In genomic region chr8:13179482-13179881, GRCm38 (mm10) we compare ENCODE assay signal across 19 mouse cellular contexts. TPM values are rescaled to one million over a fixed set of nuclear protein-coding genes. Genes with fewer than 3 reads are reported as not detected.
DNase-seq lines count a peak whose midpoint lies in the region; ATAC-seq and TF ChIP-seq lines count a peak whose summit lies in the region.
"Had no signal": no experiment of that assay in that cellular context is flagged by ENCODE, and none has a peak within 500 bp of the region (broad histone marks: within the 10 kb centered on the region; RNA-seq: fewer than 3 reads in every experiment).

No protein-coding gene starts in this region.

- TF ChIP-seq POLR2A in heart, adult 2 months (IDR thresholded peaks at IDR 0.05; ENCODE audit: insufficient read depth, low read depth, low read length): no peak

- H3K79me2 ChIP-seq in heart, adult 2 months (replicated peaks; ENCODE audit: control insufficient read depth, insufficient read depth, low read length): no peaks in the 10 kb centered on the region

- H3K36me3 ChIP-seq in heart, adult 2 months (ENCODE audit: control insufficient read depth, insufficient read depth, low read length): no peaks in the 10 kb centered on the region
- peaks cover 26% of the 10 kb centered on the region for H3K36me3 ChIP-seq in heart, embryonic 15.5 days
- H3K36me3 ChIP-seq in heart, embryonic 11.5 days (ENCODE audit: control insufficient read depth, insufficient read depth, low read length): peaks cover 15% of the 10 kb centered on the region

- TF ChIP-seq EP300 in heart, adult 2 months (IDR thresholded peaks at IDR 0.05; ENCODE audit: insufficient read depth, low read depth, low read length): no peak

- peak; percentile 89 for DNase-seq in heart, adult 11 months
- no peak for DNase-seq in heart, adult 2 months
- DNase-seq in ovary, postnatal 36 days (ENCODE audit: low spot score): peak; percentile 16
- DNase-seq in ovary, postnatal 10 days (ENCODE audit: low spot score): no peak
- no peak for DNase-seq in cerebellum, postnatal 25 days
- DNase-seq: adrenal gland, postnatal 10 days; cerebellum, adult 11-12 months; cerebellum, adult 9-10 months; cerebellum, postnatal 36 days; gastrocnemius, postnatal 10 days; heart, postnatal 36 days had no signal

- WGBS in heart, adult 2 months: 64% methylated on average over 6 of the region's 6 CpGs
- WGBS in heart, embryonic 15.5 days: 59% methylated on average over 6 of the region's 6 CpGs
- WGBS in heart, embryonic 11.5 days (ENCODE audit: insufficient replicate concordance): 62% methylated on average over 6 of the region's 6 CpGs

- H3K9ac ChIP-seq in heart, adult 2 months (ENCODE audit: low read depth, low read length): no peak overlapping the region
- H3K9ac ChIP-seq in heart, embryonic 15.5 days: 0 out of 2 replicates have a peak overlapping the region, but pooled peaks have one; percentile 26
- H3K9ac ChIP-seq in heart, embryonic 11.5 days (ENCODE audit: low read depth, low read length): no peak overlapping the region
- H3K9ac ChIP-seq: embryonic facial prominence, embryonic 15.5 days had no signal

- H3K27ac ChIP-seq in heart, adult 2 months: no peak overlapping the region
- H3K27ac ChIP-seq in heart, embryonic 15.5 days: no peak overlapping the region
- H3K27ac ChIP-seq in heart, embryonic 11.5 days (ENCODE audit: low read depth, low read length): no peak overlapping the region; the same call in 1 of the 2 replicates
- H3K27ac ChIP-seq: embryonic facial prominence, embryonic 15.5 days; forebrain, embryonic 10.5 days; hindbrain, postnatal 0 days had no signal

- no peak for TF ChIP-seq CTCF in heart, adult 2 months (IDR thresholded peaks at IDR 0.05)

- H3K4me3 ChIP-seq in heart, adult 2 months: no peak overlapping the region
- no peak overlapping the region for H3K4me3 ChIP-seq in heart, embryonic 15.5 days
- H3K4me3 ChIP-seq in heart, embryonic 11.5 days (ENCODE audit: low read depth, low read length): no peak overlapping the region
- H3K4me3 ChIP-seq: embryonic facial prominence, embryonic 15.5 days; erythroblast, embryonic 14.5 days; forebrain, embryonic 10.5 days had no signal

- intact Hi-C loops in heart, adult 2 months (cut with DNase I): no loop called here

- no peaks in the 10 kb centered on the region for H3K27me3 ChIP-seq in heart, adult 2 months (ENCODE audit: control insufficient read depth, insufficient read depth, low read length)
- H3K27me3 ChIP-seq in heart, embryonic 15.5 days: no peaks in the 10 kb centered on the region
- H3K27me3 ChIP-seq in heart, embryonic 11.5 days (ENCODE audit: control insufficient read depth, insufficient read depth, low read length): no peaks in the 10 kb centered on the region
- H3K27me3 ChIP-seq: embryonic facial prominence, embryonic 15.5 days had no signal

- no peak for ATAC-seq in heart, embryonic 15.5 days (replicated peaks; ENCODE audit: insufficient number of reproducible peaks, insufficient read depth, low FRiP score, low read depth)
- no peak for ATAC-seq in heart, embryonic 11.5 days (replicated peaks; ENCODE audit: insufficient number of reproducible peaks, low FRiP score, low TSS enrichment)
- no peak for ATAC-seq in frontal cortex, adult (ENCODE audit: low TSS enrichment)
- ATAC-seq: forebrain, embryonic 14.5 days had no signal

- no peak overlapping the region for H3K4me2 ChIP-seq in heart, embryonic 15.5 days
- no peak overlapping the region for H3K4me2 ChIP-seq in heart, embryonic 11.5 days
- H3K4me2 ChIP-seq: embryonic facial prominence, embryonic 15.5 days had no signal

- H3K4me1 ChIP-seq in heart, adult 2 months (ENCODE audit: control insufficient read depth, insufficient read depth, low read length): no peaks in the 10 kb centered on the region; the same call in 1 of the 2 replicates
- peaks cover 31% of the 10 kb centered on the region for H3K4me1 ChIP-seq in heart, embryonic 15.5 days (replicated peaks)
- H3K4me1 ChIP-seq in heart, embryonic 11.5 days (ENCODE audit: control insufficient read depth, insufficient read depth, low read length): peaks cover 22% of the 10 kb centered on the region
- H3K4me1 ChIP-seq: embryonic facial prominence, embryonic 15.5 days; forebrain, embryonic 10.5 days had no signal

- H3K9me3 ChIP-seq in heart, embryonic 15.5 days (replicated peaks): no peaks in the 10 kb centered on the region
- no peaks in the 10 kb centered on the region for H3K9me3 ChIP-seq in heart, embryonic 11.5 days (replicated peaks; ENCODE audit: control insufficient read depth, low read length)
- H3K9me3 ChIP-seq: embryonic facial prominence, embryonic 15.5 days; forebrain, embryonic 10.5 days had no signal

RNA-seq across cellular contexts. Expression of gene Lamp1, which starts 20.5 kb away (rescaled TPM):
- 100 to 1,000 TPM; 406 to 437 TPM for total RNA-seq in heart, adult 2 months (2021)
- polyA plus RNA-seq in heart, adult 2 months (2012; rRNA removed): 462 and 645 TPM in 2 replicates
- polyA plus RNA-seq in heart, embryonic 15.5 days (2015; fragmentation: Nextera tagmentation; extraction: Ambion mirVana): 285 and 316 TPM in 2 replicates
- 334 and 393 TPM in 2 replicates for polyA plus RNA-seq in heart, embryonic 11.5 days (2014; fragmentation: Nextera tagmentation; extraction: Ambion mirVana)

RNA-seq across cellular contexts. Expression of gene Grtp1, which starts 20.9 kb away (rescaled TPM):
- total RNA-seq in heart, adult 2 months (2021): 1 to 10 TPM; 3.9 to 5.1 TPM
- polyA plus RNA-seq in heart, adult 2 months (2012; rRNA removed): 3.8 and 5.6 TPM in 2 replicates
- polyA plus RNA-seq in heart, embryonic 15.5 days (2015; fragmentation: Nextera tagmentation; extraction: Ambion mirVana): 12.5 and 13.6 TPM in 2 replicates
- 28.2 and 30.6 TPM in 2 replicates for polyA plus RNA-seq in heart, embryonic 11.5 days (2014; fragmentation: Nextera tagmentation; extraction: Ambion mirVana)

Comparison
In these comparisons a context has a peak if more than half of its experiments do, and no peak if none do; other contexts are left out.
1. DNase-seq: peak in heart, adult 11 months (single experiment) and ovary, postnatal 36 days (single experiment); none in heart, adult 2 months (0 of 2), ovary, postnatal 10 days (single experiment) and cerebellum, postnatal 25 days (0 of 2).